ENCODE assay signal across 11 mouse cellular contexts in the genomic region with DNA sequence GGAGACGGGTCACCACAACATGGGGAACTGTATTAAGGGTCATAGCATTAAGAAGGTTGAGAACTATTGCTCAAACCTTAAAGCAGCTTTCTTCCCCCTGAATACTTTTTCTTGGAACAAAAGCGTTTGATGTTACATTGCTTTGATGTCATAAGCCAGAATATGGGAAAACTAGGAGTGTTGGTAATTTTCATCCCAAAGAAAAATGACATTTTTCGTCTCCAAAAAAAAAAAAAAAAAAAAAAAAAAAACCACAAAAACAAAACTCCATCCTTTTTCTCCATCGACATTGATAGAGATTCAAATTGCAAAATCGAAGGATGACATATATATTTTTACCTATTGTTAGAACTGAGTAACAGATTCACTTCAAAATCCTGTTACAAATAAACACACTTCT. TPM values are rescaled to one million over a fixed set of nuclear protein-coding genes. Genes with fewer than 3 reads are reported as not detected.
A peak's percentile ranks its signal among the peaks of the same experiment; 100 is the strongest.
DNase-seq lines count a peak whose midpoint lies in the region; ATAC-seq and TF ChIP-seq lines count a peak whose summit lies in the region.
"Had no signal": no experiment of that assay in that cellular context is flagged by ENCODE, and none has a peak within 500 bp of the region (broad histone marks: within the 10 kb centered on the region; RNA-seq: fewer than 3 reads in every experiment).

No protein-coding gene starts in this region.

- peak overlapping the region; percentile 93 for H3K4me3 ChIP-seq in forebrain, postnatal 0 days (ENCODE audit: low read depth, low read length)
- no peak overlapping the region for H3K4me3 ChIP-seq in forebrain, embryonic 11.5 days (ENCODE audit: low read depth, low read length)
- H3K4me3 ChIP-seq in kidney, embryonic 16.5 days (ENCODE audit: low read length), result no peak overlapping the region
- peak overlapping the region; percentile 94 for H3K4me3 ChIP-seq in E14TG2a.4 (replicated peaks; ENCODE audit: low read length)
- no peak overlapping the region for H3K4me3 ChIP-seq in liver, embryonic 13.5 days (replicated peaks)

- no peak for DNase-seq in forebrain, postnatal 0 days
- no peak for DNase-seq in forebrain, embryonic 11.5 days (ENCODE audit: low spot score)
- no peak for DNase-seq in kidney, postnatal 10 days
- DNase-seq in liver, embryonic 13.5 days, result no peak
- DNase-seq in urinary bladder, postnatal 36 days (ENCODE audit: low spot score in 2 of 2), result no peak
- no peak for DNase-seq in frontal cortex, postnatal 25 days (ENCODE audit: low spot score in 2 of 2)
- DNase-seq: adrenal gland, postnatal 10 days had no signal

- no peaks in the 10 kb centered on the region for H3K9me3 ChIP-seq in forebrain, postnatal 0 days (ENCODE audit: low read length)
- H3K9me3 ChIP-seq in forebrain, embryonic 11.5 days (ENCODE audit: control insufficient read depth, low read length), result no peaks in the 10 kb centered on the region
- no peaks in the 10 kb centered on the region for H3K9me3 ChIP-seq in kidney, embryonic 16.5 days (ENCODE audit: low read length)
- no peaks in the 10 kb centered on the region for H3K9me3 ChIP-seq in E14TG2a.4 (ENCODE audit: low read length)
- H3K9me3 ChIP-seq in liver, embryonic 13.5 days (replicated peaks), result no peaks in the 10 kb centered on the region
- H3K9me3 ChIP-seq: limb, embryonic 13.5 days had no signal

- H3K27ac ChIP-seq in forebrain, postnatal 0 days (ENCODE audit: low read depth, low read length), result no peak overlapping the region
- no peak overlapping the region for H3K27ac ChIP-seq in forebrain, embryonic 11.5 days (ENCODE audit: low read depth, low read length)
- no peak overlapping the region for H3K27ac ChIP-seq in kidney, embryonic 16.5 days (ENCODE audit: low read length)
- peak overlapping the region; percentile 94 for H3K27ac ChIP-seq in liver, embryonic 13.5 days

- ATAC-seq in forebrain, postnatal 0 days, result no peak
- no peak for ATAC-seq in forebrain, embryonic 11.5 days (replicated peaks; ENCODE audit: low FRiP score)
- no peak for ATAC-seq in kidney, embryonic 16.5 days (ENCODE audit: low FRiP score, low TSS enrichment)
- ATAC-seq in liver, embryonic 13.5 days (ENCODE audit: low read depth), result no peak

- 65% methylated on average over 5 of the region's 5 CpGs for WGBS in forebrain, postnatal 0 days
- WGBS in forebrain, embryonic 11.5 days, result 77% methylated on average over 5 of the region's 5 CpGs
- 75% methylated on average over 5 of the region's 5 CpGs for WGBS in kidney, embryonic 16.5 days
- WGBS in liver, embryonic 13.5 days (ENCODE audit: insufficient replicate concordance), result 44% methylated on average over 5 of the region's 5 CpGs

- peak overlapping the region; percentile 58 for H3K4me2 ChIP-seq in forebrain, postnatal 0 days (ENCODE audit: low read depth)
- H3K4me2 ChIP-seq in forebrain, embryonic 11.5 days (ENCODE audit: low read depth, low read length, severe bottlenecking), result no peak overlapping the region
- peak overlapping the region; percentile 76; the same call in 1 of the 2 replicates for H3K4me2 ChIP-seq in kidney, embryonic 16.5 days (replicated peaks; ENCODE audit: low read depth, low read length)
- no peak overlapping the region for H3K4me2 ChIP-seq in liver, embryonic 13.5 days

- no peak for TF ChIP-seq CTCF in forebrain, postnatal 0 days (IDR thresholded peaks at IDR 0.05; ENCODE audit: low read depth)
- TF ChIP-seq CTCF in E14TG2a.4 (conservative IDR thresholded peaks at IDR 0.05; ENCODE audit: low read length), result no peak

- no peaks in the 10 kb centered on the region for H3K36me3 ChIP-seq in forebrain, postnatal 0 days (ENCODE audit: insufficient read depth)
- no peaks in the 10 kb centered on the region for H3K36me3 ChIP-seq in forebrain, embryonic 11.5 days (ENCODE audit: control insufficient read depth, insufficient read depth, low read length)
- no peaks in the 10 kb centered on the region for H3K36me3 ChIP-seq in kidney, embryonic 16.5 days (ENCODE audit: insufficient read depth, low read length)
- H3K36me3 ChIP-seq in E14TG2a.4 (ENCODE audit: insufficient read depth, low read length), result peaks cover 8% of the 10 kb centered on the region
- peaks cover 12% of the 10 kb centered on the region for H3K36me3 ChIP-seq in liver, embryonic 13.5 days
- H3K36me3 ChIP-seq: limb, embryonic 13.5 days had no signal

- H3K9ac ChIP-seq in forebrain, postnatal 0 days, result no peak overlapping the region
- no peak overlapping the region for H3K9ac ChIP-seq in forebrain, embryonic 11.5 days (ENCODE audit: low read length)
- no peak overlapping the region for H3K9ac ChIP-seq in kidney, embryonic 16.5 days (replicated peaks; ENCODE audit: low read length)
- H3K9ac ChIP-seq in liver, embryonic 13.5 days, result no peak overlapping the region

- H3K4me1 ChIP-seq in forebrain, postnatal 0 days (ENCODE audit: insufficient read depth), result peaks cover 9% of the 10 kb centered on the region
- H3K4me1 ChIP-seq in forebrain, embryonic 11.5 days (replicated peaks; ENCODE audit: control insufficient read depth, insufficient read depth, low read length), result no peaks in the 10 kb centered on the region; the same call in 1 of the 2 replicates
- H3K4me1 ChIP-seq in kidney, embryonic 16.5 days (ENCODE audit: insufficient read depth, low read length), result peaks cover 14% of the 10 kb centered on the region
- H3K4me1 ChIP-seq in E14TG2a.4 (replicated peaks; ENCODE audit: low read depth, low read length), result peaks cover 44% of the 10 kb centered on the region
- H3K4me1 ChIP-seq in liver, embryonic 13.5 days (replicated peaks), result peaks cover 82% of the 10 kb centered on the region

- no peaks in the 10 kb centered on the region for H3K27me3 ChIP-seq in forebrain, postnatal 0 days (ENCODE audit: insufficient read depth, low read length)
- H3K27me3 ChIP-seq in forebrain, embryonic 11.5 days (ENCODE audit: control insufficient read depth, insufficient read depth, low read length), result no peaks in the 10 kb centered on the region
- no peaks in the 10 kb centered on the region for H3K27me3 ChIP-seq in kidney, embryonic 16.5 days (ENCODE audit: insufficient read depth, low read length)
- no peaks in the 10 kb centered on the region for H3K27me3 ChIP-seq in E14TG2a.4 (ENCODE audit: insufficient read depth, low read length)
- no peaks in the 10 kb centered on the region for H3K27me3 ChIP-seq in liver, embryonic 13.5 days
- H3K27me3 ChIP-seq: limb, embryonic 13.5 days; Patski had no signal

RNA-seq across cellular contexts. Expression of a gene that starts 0.9 kb away (rescaled TPM):
- total RNA-seq in forebrain, postnatal 0 days (2014; rRNA removed), result 19.7 and 24.1 TPM in 2 replicates
- 7.7 and 10.8 TPM in 2 replicates for polyA plus RNA-seq in forebrain, postnatal 0 days (2015; fragmentation: Nextera tagmentation; extraction: Ambion mirVana)
- polyA plus RNA-seq in forebrain, embryonic 11.5 days (2014; fragmentation: Nextera tagmentation; extraction: Ambion mirVana), result 15.7 and 16.3 TPM in 2 replicates
- 22.4 and 24.7 TPM in 2 replicates for polyA plus RNA-seq in kidney, embryonic 16.5 days (2015; fragmentation: Nextera tagmentation; extraction: Ambion mirVana)
- 13.9 and 20.1 TPM in 2 replicates for polyA plus RNA-seq in liver, embryonic 13.5 days (2015; fragmentation: Nextera tagmentation; extraction: Ambion mirVana)

RNA-seq across cellular contexts. Expression of a gene that starts 26.3 kb away (rescaled TPM):
- 272 and 533 TPM in 2 replicates for total RNA-seq in forebrain, postnatal 0 days (2014; rRNA removed)
- polyA plus RNA-seq in forebrain, postnatal 0 days (2015; fragmentation: Nextera tagmentation; extraction: Ambion mirVana), result 400 and 543 TPM in 2 replicates
- 418 and 471 TPM in 2 replicates for polyA plus RNA-seq in forebrain, embryonic 11.5 days (2014; fragmentation: Nextera tagmentation; extraction: Ambion mirVana)
- polyA plus RNA-seq in kidney, embryonic 16.5 days (2015; fragmentation: Nextera tagmentation; extraction: Ambion mirVana), result 410 and 416 TPM in 2 replicates
- 482 and 499 TPM in 2 replicates for polyA plus RNA-seq in liver, embryonic 13.5 days (2015; fragmentation: Nextera tagmentation; extraction: Ambion mirVana)

RNA-seq across cellular contexts. Expression of a gene that starts 34.4 kb away (rescaled TPM):
- total RNA-seq in forebrain, postnatal 0 days (2014; rRNA removed), result 0.29 and 0.54 TPM in 2 replicates
- 0.08 and 0.41 TPM in 2 replicates for polyA plus RNA-seq in forebrain, postnatal 0 days (2015; fragmentation: Nextera tagmentation; extraction: Ambion mirVana)
- 0.97 and 1.6 TPM in 2 replicates for polyA plus RNA-seq in forebrain, embryonic 11.5 days (2014; fragmentation: Nextera tagmentation; extraction: Ambion mirVana)
- polyA plus RNA-seq in kidney, embryonic 16.5 days (2015; fragmentation: Nextera tagmentation; extraction: Ambion mirVana), result 1.3 and 2.6 TPM in 2 replicates
- polyA plus RNA-seq in liver, embryonic 13.5 days (2015; fragmentation: Nextera tagmentation; extraction: Ambion mirVana), result 0.41 and 0.98 TPM in 2 replicates

RNA-seq across cellular contexts. Expression of a gene that starts 42.6 kb away (rescaled TPM):
- total RNA-seq in forebrain, postnatal 0 days (2014; rRNA removed), result 47.3 and 50.0 TPM in 2 replicates
- 42.7 and 50.8 TPM in 2 replicates for polyA plus RNA-seq in forebrain, postnatal 0 days (2015; fragmentation: Nextera tagmentation; extraction: Ambion mirVana)
- polyA plus RNA-seq in forebrain, embryonic 11.5 days (2014; fragmentation: Nextera tagmentation; extraction: Ambion mirVana), result 34.0 and 37.9 TPM in 2 replicates
- polyA plus RNA-seq in kidney, embryonic 16.5 days (2015; fragmentation: Nextera tagmentation; extraction: Ambion mirVana), result 44.3 and 46.4 TPM in 2 replicates
- polyA plus RNA-seq in liver, embryonic 13.5 days (2015; fragmentation: Nextera tagmentation; extraction: Ambion mirVana), result 16.8 and 21.9 TPM in 2 replicates

Comparison
In these comparisons a context has a peak if more than half of its experiments do, and no peak if none do; other contexts are left out.
1. H3K4me2 ChIP-seq: peak in forebrain, postnatal 0 days (single experiment) and kidney, embryonic 16.5 days (single experiment); none in forebrain, embryonic 11.5 days (single experiment) and liver, embryonic 13.5 days (single experiment).
2. H3K4me3 ChIP-seq: peak in forebrain, postnatal 0 days (single experiment) and E14TG2a.4 (single experiment); none in forebrain, embryonic 11.5 days (single experiment), kidney, embryonic 16.5 days (single experiment) and liver, embryonic 13.5 days (single experiment).